Mouse (Mus musculus): ENCODE data around the gene Acap2. TPM values are rescaled to one million over a fixed set of nuclear protein-coding genes. Genes with fewer than 3 reads are reported as not detected.

Gene Acap2
- total RNA-seq, 1 experiment: 23.4 TPM

- H3K4me3 ChIP-seq (ENCODE audit: insufficient read depth in 1 of 2, low read depth in 1 of 2, low read length in 2 of 2, poor library complexity in 1 of 2, severe bottlenecking in 1 of 2): no peak overlapping the region
- no peaks in the 10 kb centered on the region for H3K9me3 ChIP-seq (ENCODE audit: control insufficient read depth, insufficient read depth, low read depth, low read length)
- no peak overlapping the region for H3K9ac ChIP-seq (ENCODE audit: insufficient read depth, low read depth, low read length, poor library complexity, severe bottlenecking)
- no peak for TF ChIP-seq ZC3H11A (IDR thresholded peaks at IDR 0.05; ENCODE audit: borderline replicate concordance, low read depth, low read length)
- DNase-seq (ENCODE audit: low read depth, low spot score): no peak
- no peaks in the 10 kb centered on the region for H3K36me3 ChIP-seq (ENCODE audit: control insufficient read depth, insufficient read depth, low read length, poor library complexity, severe bottlenecking)
- no peak overlapping the region for H3K27ac ChIP-seq (ENCODE audit: insufficient read depth, low read depth, low read length, poor library complexity, severe bottlenecking)
- in situ Hi-C loops (cut with MboI; ENCODE audit: low sequenced_read_pairs in 2 of 2, unreplicated experiment in 2 of 2): no loop called here
- no peaks in the 10 kb centered on the region for H3K4me1 ChIP-seq (ENCODE audit: control insufficient read depth in 2 of 2, insufficient read depth in 2 of 2, low read length in 2 of 2, poor library complexity in 1 of 2)
These were observed 4.7 kb upstream of the Acap2 start for GRCm38 (mm10) chr16:31205726-31206125.

DNA sequence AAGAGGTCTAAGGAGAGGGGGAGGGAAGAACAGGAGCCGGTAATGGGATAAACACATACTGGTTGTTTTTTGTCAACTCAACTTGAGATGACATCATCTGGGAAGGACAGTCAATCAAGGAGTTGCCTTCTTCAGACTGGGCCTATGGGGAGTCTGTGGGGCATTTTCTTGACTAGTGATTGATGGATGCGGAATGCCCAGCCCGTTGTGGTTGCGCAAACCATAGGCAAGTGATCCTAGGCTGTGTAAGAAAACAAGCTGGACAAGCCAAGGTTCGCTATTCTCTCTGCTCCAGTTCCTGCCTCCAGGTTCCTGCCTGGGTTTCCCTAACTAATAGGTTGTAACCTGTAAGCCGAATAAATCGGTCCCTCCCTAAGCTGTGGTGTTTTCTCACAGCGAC is 4.1 kb upstream of the Acap2 start:
- Histone ChIP-seq H3K9me3 (ENCODE audit: control insufficient read depth, insufficient read depth, low read depth, low read length) (no peaks in the 10 kb centered on the region), H3K9ac (ENCODE audit: insufficient read depth, low read depth, low read length, poor library complexity, severe bottlenecking) (no peak overlapping the region), H3K27ac (ENCODE audit: insufficient read depth, low read depth, low read length, poor library complexity, severe bottlenecking) (no peak overlapping the region), H3K36me3 (ENCODE audit: control insufficient read depth, insufficient read depth, low read length, poor library complexity, severe bottlenecking) (no peaks in the 10 kb centered on the region), H3K4me1 (ENCODE audit: control insufficient read depth in 2 of 2, insufficient read depth in 2 of 2, low read length in 2 of 2, poor library complexity in 1 of 2) (no peaks in the 10 kb centered on the region), H3K4me3 (ENCODE audit: insufficient read depth in 1 of 2, low read depth in 1 of 2, low read length in 2 of 2, poor library complexity in 1 of 2, severe bottlenecking in 1 of 2) (no peak overlapping the region)
- no peak for DNase-seq (ENCODE audit: low read depth, low spot score)
- in situ Hi-C loops (cut with MboI; ENCODE audit: low sequenced_read_pairs in 2 of 2, unreplicated experiment in 2 of 2): no loop called here
- TF ChIP-seq ZC3H11A (IDR thresholded peaks at IDR 0.05; ENCODE audit: borderline replicate concordance, low read depth, low read length) (no peak), MAFK (IDR thresholded peaks at IDR 0.05; ENCODE audit: insufficient read depth, low read depth, low read length) (no peak), ZNF384 (IDR thresholded peaks at IDR 0.05; ENCODE audit: low read depth, low read length) (no peak), CHD2 (IDR thresholded peaks at IDR 0.05; ENCODE audit: low read depth, low read length) (no peak), HCFC1 (IDR thresholded peaks at IDR 0.05; ENCODE audit: borderline replicate concordance, insufficient read depth, low read length) (no peak)

GRCm38 (mm10) chr16:31204216-31204615 is 3.2 kb upstream of the Acap2 start:
- no peaks in the 10 kb centered on the region for H3K9me3 ChIP-seq (ENCODE audit: control insufficient read depth, insufficient read depth, low read depth, low read length)
- no peak overlapping the region for H3K27ac ChIP-seq (ENCODE audit: insufficient read depth, low read depth, low read length, poor library complexity, severe bottlenecking)
- in situ Hi-C loops (cut with MboI; ENCODE audit: low sequenced_read_pairs in 2 of 2, unreplicated experiment in 2 of 2): no loop called here
- H3K9ac ChIP-seq (ENCODE audit: insufficient read depth, low read depth, low read length, poor library complexity, severe bottlenecking): no peak overlapping the region
- TF ChIP-seq MAFK (IDR thresholded peaks at IDR 0.05; ENCODE audit: insufficient read depth, low read depth, low read length) (no peak), HCFC1 (IDR thresholded peaks at IDR 0.05; ENCODE audit: borderline replicate concordance, insufficient read depth, low read length) (no peak), CHD2 (IDR thresholded peaks at IDR 0.05; ENCODE audit: low read depth, low read length) (no peak), ZC3H11A (IDR thresholded peaks at IDR 0.05; ENCODE audit: borderline replicate concordance, low read depth, low read length) (no peak), ZNF384 (IDR thresholded peaks at IDR 0.05; ENCODE audit: low read depth, low read length) (no peak)
- H3K36me3 ChIP-seq (ENCODE audit: control insufficient read depth, insufficient read depth, low read length, poor library complexity, severe bottlenecking): no peaks in the 10 kb centered on the region
- no peak for DNase-seq (ENCODE audit: low read depth, low spot score)
- H3K4me1 ChIP-seq (ENCODE audit: control insufficient read depth in 2 of 2, insufficient read depth in 2 of 2, low read length in 2 of 2, poor library complexity in 1 of 2): no peaks in the 10 kb centered on the region
- H3K4me3 ChIP-seq (ENCODE audit: insufficient read depth in 1 of 2, low read depth in 1 of 2, low read length in 2 of 2, poor library complexity in 1 of 2, severe bottlenecking in 1 of 2): no peak overlapping the region

DNA sequence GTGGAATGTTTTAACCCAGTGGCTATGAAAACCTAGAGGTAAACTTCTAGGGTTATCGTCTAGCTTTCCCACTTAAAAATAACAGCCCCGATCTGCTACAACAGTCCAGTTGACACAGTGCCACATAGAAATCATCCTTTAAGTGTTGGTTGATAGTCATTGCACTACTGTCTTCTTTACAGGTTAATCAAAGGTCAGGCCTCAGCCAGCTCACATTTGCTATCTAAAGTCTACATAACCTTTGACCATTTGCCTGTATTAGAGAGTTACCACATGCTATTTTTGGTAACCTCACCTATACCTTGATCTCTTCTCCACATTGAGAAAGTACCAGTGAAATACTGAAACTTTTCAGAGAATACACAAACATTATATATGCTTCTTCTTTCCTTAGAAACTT is 659 bp upstream of the Acap2 start:
- in situ Hi-C loops (cut with MboI; ENCODE audit: low sequenced_read_pairs in 2 of 2, unreplicated experiment in 2 of 2): no loop called here
- H3K9ac ChIP-seq (ENCODE audit: insufficient read depth, low read depth, low read length, poor library complexity, severe bottlenecking): no peak overlapping the region
- no peaks in the 10 kb centered on the region for H3K36me3 ChIP-seq (ENCODE audit: control insufficient read depth, insufficient read depth, low read length, poor library complexity, severe bottlenecking)
- H3K27ac ChIP-seq (ENCODE audit: insufficient read depth, low read depth, low read length, poor library complexity, severe bottlenecking): no peak overlapping the region
- no peak for DNase-seq (ENCODE audit: low read depth, low spot score)
- H3K9me3 ChIP-seq (ENCODE audit: control insufficient read depth, insufficient read depth, low read depth, low read length): no peaks in the 10 kb centered on the region
- TF ChIP-seq HCFC1 (IDR thresholded peaks at IDR 0.05; ENCODE audit: borderline replicate concordance, insufficient read depth, low read length) (no peak), ZC3H11A (IDR thresholded peaks at IDR 0.05; ENCODE audit: borderline replicate concordance, low read depth, low read length) (no peak), CHD2 (IDR thresholded peaks at IDR 0.05; ENCODE audit: low read depth, low read length) (no peak), ZNF384 (IDR thresholded peaks at IDR 0.05; ENCODE audit: low read depth, low read length) (no peak), MAFK (IDR thresholded peaks at IDR 0.05; ENCODE audit: insufficient read depth, low read depth, low read length) (no peak)
- H3K4me3 ChIP-seq (ENCODE audit: insufficient read depth in 1 of 2, low read depth in 1 of 2, low read length in 2 of 2, poor library complexity in 1 of 2, severe bottlenecking in 1 of 2): peak overlapping the region in 1 of 2 experiments; percentile 53; a peak in 1 of 4 replicates
- H3K4me1 ChIP-seq (ENCODE audit: control insufficient read depth in 2 of 2, insufficient read depth in 2 of 2, low read length in 2 of 2, poor library complexity in 1 of 2): no peaks in the 10 kb centered on the region
